Mouse (Mus musculus): ENCODE measurements around the gene Slc22a23. TPM values are rescaled to one million over a fixed set of nuclear protein-coding genes. Genes with fewer than 3 reads are reported as not detected.
A peak's percentile ranks its signal among the peaks of the same experiment; 100 is the strongest.

Slc22a23 gene
- total RNA-seq, 2 experiments from 2014 or later = 66.2 to 70.6 TPM

DNA sequence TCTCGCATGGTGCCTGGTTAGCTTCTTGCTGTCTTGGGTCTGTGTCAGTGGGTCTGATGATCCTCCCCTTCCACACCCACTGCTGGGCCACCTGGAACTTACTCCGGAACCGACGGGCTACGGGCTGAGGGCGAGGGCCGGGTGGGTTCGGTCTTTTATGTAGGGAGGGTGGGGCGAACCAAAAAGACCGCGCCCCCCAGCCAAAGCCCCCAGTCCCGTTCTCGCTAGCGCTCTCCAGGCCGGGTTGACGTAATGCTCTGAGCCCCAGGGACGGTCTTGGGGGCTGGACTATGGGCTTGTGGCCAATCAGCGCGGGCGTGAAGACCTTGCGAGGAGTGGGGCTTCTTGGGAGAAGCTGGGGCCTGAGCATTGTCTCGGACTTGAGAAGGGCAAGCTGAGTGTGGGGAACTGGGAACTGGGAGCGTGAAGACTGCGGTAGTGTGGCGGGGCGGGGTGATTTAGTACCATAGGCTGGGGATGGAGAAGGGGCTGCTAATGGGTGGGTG is 214.7 kb downstream of the Slc22a23 start, which contains the start of gene Tubb2b:
Gene Tubb2b, minus strand, starts transcription at position 241 of the 506 bp plus-strand sequence.
- peak; percentile 82 to 83 for DNase-seq (ENCODE audit: low spot score in 2 of 2)
- intact Hi-C loops (cut with DNase I) = loop anchor here (5.0 kb wide), 1 partner anchor 33 kb away; no protein-coding TSS in a partner anchor

DNA sequence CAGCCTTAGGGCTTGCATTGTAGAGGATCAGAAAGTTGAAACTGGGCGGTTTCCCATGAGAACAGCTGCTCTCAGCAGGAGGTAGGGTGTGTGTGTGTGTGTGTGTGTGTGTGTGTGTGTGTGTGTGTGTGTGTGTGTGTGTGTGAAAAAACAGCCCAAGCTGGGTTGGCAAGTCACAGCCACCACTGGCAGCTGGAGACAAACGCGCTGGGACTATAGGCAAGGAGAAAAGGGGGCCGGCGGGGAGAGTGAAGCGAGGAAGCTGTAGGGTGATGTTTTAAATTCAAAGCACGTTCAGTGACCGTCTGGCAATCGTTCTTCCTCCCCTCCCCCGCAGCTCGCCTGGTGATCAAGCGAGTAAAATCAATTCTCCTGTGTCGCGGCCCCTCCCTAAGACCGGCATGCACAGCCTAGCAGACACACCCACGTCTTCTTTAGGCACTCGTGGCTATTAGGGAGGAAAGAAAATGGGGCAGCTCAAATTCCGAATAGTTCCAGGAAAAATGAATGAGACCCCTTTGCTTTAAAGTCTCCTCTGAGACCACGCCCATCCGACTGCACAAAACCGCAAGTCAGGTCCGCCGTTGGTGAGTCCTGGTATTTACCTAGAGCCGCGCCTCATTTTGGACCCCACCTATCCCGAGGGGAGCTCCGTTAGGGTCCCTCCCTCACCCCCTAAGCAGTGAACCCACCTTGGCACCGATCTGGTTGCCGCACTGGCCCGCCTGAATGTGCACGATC is 215.3 kb downstream of the Slc22a23 start:
- intact Hi-C loops (cut with DNase I) = loop anchor here (2.0 to 5.0 kb wide), 2 partner anchors 32 to 51 kb away; partner anchors contain the start of gene Tubb2a
- peak; percentile 73 to 88 for DNase-seq (ENCODE audit: low spot score in 2 of 2)

Other genes starting within 250 kb of the Slc22a23 start
- 100 to 1,000 TPM; 348 to 398 TPM for gene Tubb2b, start 214.7 kb downstream of the Slc22a23 start, total RNA-seq (2021)
- gene Psmg4, start 182.2 kb downstream of the Slc22a23 start, total RNA-seq (2021) = 10 to 100 TPM; 23.6 to 29.0 TPM

Measured in left cerebral cortex, postnatal 14 days (tissue).